Mouse (Mus musculus): ENCODE measurements at regions not wholly inside any gene's neighbourhood (a gene's known extent, or its start where the extent isn't known, plus 50 kb on each side); places are given as distances from the start of the nearest gene placed in this dataset.

DNA sequence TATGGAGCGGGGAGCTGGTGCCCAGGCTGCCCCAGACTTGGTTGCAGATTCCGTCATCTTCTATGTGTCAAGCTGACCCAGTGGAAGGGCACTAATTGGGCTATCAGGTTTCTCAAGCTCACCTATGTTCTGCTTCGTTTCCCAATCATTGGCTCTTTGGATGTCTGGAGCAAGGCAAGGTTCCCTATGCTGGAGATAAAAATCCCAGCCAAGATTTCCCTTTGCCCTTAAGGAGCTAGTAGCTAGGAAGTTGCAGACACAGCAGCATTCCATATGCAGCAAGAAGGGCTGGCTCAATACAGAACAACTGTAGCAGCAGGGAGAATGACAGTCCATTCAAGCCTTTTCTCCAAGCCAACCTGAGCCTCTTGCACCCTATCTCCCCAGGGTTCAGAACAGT, 159.2 kb upstream of the Zfp706 start:
- no peak overlapping the region for H3K9ac ChIP-seq
- 84% methylated on average over 3 of the region's 3 CpGs for WGBS
- no peaks in the 10 kb centered on the region for H3K9me3 ChIP-seq
- H3K4me3 ChIP-seq, result no peak overlapping the region
- H3K27ac ChIP-seq, result no peak overlapping the region
- H3K36me3 ChIP-seq, result no peaks in the 10 kb centered on the region
- ATAC-seq (ENCODE audit: low FRiP score), result no peak
- H3K4me2 ChIP-seq, result no peak overlapping the region
- 0 out of 2 replicates have a peak, but pooled peaks cover 7% of the 10 kb centered on the region for H3K27me3 ChIP-seq
- peaks cover 4% of the 10 kb centered on the region; the same call in 1 of the 2 replicates for H3K4me1 ChIP-seq (replicated peaks)

- no peak overlapping the region for H3K9ac ChIP-seq
- H3K4me3 ChIP-seq, result no peak overlapping the region
- H3K9me3 ChIP-seq, result no peaks in the 10 kb centered on the region
- 27% methylated on average over 12 of the region's 12 CpGs for WGBS
- H3K27ac ChIP-seq, result no peak overlapping the region
- H3K36me3 ChIP-seq, result no peaks in the 10 kb centered on the region
- no peak for ATAC-seq (ENCODE audit: low FRiP score)
- peak overlapping the region; percentile 8; the same call in 1 of the 2 replicates for H3K4me2 ChIP-seq
- H3K4me1 ChIP-seq (replicated peaks), result peaks cover 4% of the 10 kb centered on the region; the same call in 1 of the 2 replicates
- 0 out of 2 replicates have a peak, but pooled peaks cover 7% of the 10 kb centered on the region for H3K27me3 ChIP-seq
Measured at GRCm38 (mm10) chr15:37165887-37166507, 158.4 kb upstream of the Zfp706 start.

- Histone ChIP-seq H3K9me3 (no peaks in the 10 kb centered on the region), H3K9ac (no peak overlapping the region), H3K27me3 (0 out of 2 replicates have a peak, but pooled peaks cover 7% of the 10 kb centered on the region), H3K27ac (no peak overlapping the region), H3K36me3 (no peaks in the 10 kb centered on the region), H3K4me2 (no peak overlapping the region), H3K4me3 (no peak overlapping the region), H3K4me1 (replicated peaks) (peaks cover 4% of the 10 kb centered on the region; the same call in 1 of the 2 replicates)
- no peak for ATAC-seq (ENCODE audit: low FRiP score)
- WGBS, result 37% methylated on average over 2 of the region's 2 CpGs
Measured at GRCm38 (mm10) chr15:37165216-37165615, 157.6 kb upstream of the Zfp706 start.

DNA sequence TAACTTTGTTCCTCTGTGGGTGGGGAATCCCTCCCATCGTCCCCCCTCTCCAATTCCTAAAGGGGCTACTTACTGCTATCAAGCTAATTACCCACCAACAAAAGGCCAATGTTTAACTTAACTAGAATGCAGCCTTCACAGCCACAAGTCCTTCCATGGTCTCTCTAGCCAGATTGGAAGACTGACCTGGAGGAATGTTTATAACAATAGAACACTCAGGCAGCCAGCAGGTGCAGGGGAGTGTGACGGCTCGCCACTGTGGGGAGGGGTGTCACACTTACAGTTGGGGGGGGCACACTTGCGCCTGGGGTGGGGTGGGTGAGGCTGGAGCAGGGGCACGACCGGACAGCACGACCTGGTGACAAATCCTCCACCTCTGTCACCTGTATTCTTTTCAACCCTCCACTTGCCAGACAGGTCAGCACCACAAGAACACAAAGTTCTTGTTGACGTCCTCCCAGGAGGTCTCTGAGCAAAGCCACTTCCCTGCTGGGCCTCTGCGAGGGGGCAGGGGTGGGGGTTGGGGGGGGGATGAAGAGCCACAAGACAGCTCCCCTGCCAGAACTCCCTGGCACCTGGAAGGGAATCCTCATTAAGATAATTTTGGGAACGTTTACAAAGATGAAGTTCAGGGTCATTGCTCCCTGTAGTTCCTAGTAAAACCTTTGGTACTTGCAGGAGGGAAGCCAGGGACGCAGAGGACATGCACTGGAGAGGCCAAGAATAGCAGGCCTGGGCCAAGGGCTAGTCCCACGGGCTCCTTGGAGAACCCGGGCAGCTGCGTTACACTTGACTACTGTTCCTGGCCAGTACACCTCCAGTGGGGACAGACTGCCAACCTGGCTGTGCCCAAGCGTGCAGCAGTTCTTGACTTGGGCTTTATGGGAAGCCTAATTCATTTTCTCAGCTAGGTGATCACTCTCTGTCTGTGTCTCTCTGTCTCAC, 156.9 kb upstream of the Zfp706 start:
- Histone ChIP-seq H3K27ac (no peak overlapping the region), H3K27me3 (0 out of 2 replicates have a peak, but pooled peaks cover 7% of the 10 kb centered on the region), H3K9me3 (no peaks in the 10 kb centered on the region), H3K4me1 (replicated peaks) (peaks cover 5% of the 10 kb centered on the region), H3K9ac (no peak overlapping the region), H3K36me3 (no peaks in the 10 kb centered on the region), H3K4me2 (no peak overlapping the region), H3K4me3 (no peak overlapping the region)
- no peak for ATAC-seq (ENCODE audit: low FRiP score)
- 30% methylated on average over 15 of the region's 15 CpGs for WGBS

GRCm38 (mm10) chr15:37159956-37160355, 152.4 kb upstream of the Zfp706 start:
- ATAC-seq (ENCODE audit: low FRiP score), result no peak
- H3K36me3 ChIP-seq, result no peaks in the 10 kb centered on the region
- H3K9me3 ChIP-seq, result no peaks in the 10 kb centered on the region
- no peak overlapping the region for H3K4me3 ChIP-seq
- no peak overlapping the region for H3K9ac ChIP-seq
- 74% methylated on average over 4 of the region's 4 CpGs for WGBS
- H3K27me3 ChIP-seq, result 0 out of 2 replicates have a peak, but pooled peaks cover 3% of the 10 kb centered on the region
- H3K27ac ChIP-seq, result no peak overlapping the region
- H3K4me1 ChIP-seq (replicated peaks), result peaks cover 6% of the 10 kb centered on the region
- no peak overlapping the region for H3K4me2 ChIP-seq

- Histone ChIP-seq H3K4me2 (no peak overlapping the region), H3K27me3 (no peaks in the 10 kb centered on the region), H3K4me3 (no peak overlapping the region), H3K9ac (no peak overlapping the region), H3K36me3 (no peaks in the 10 kb centered on the region), H3K27ac (no peak overlapping the region), H3K4me1 (replicated peaks) (peaks cover 6% of the 10 kb centered on the region), H3K9me3 (no peaks in the 10 kb centered on the region)
- ATAC-seq (ENCODE audit: low FRiP score), result 0 out of 2 replicates have a peak, but pooled peaks have one; percentile 49
- 13% methylated on average over 4 of the region's 4 CpGs for WGBS
Measured at GRCm38 (mm10) chr15:37159349-37159748, 151.8 kb upstream of the Zfp706 start.

GRCm38 (mm10) chr15:37157386-37157785, 149.8 kb upstream of the Zfp706 start:
- 67% methylated on average over 4 of the region's 4 CpGs for WGBS
- H3K9me3 ChIP-seq, result no peaks in the 10 kb centered on the region
- no peak overlapping the region for H3K27ac ChIP-seq

DNA sequence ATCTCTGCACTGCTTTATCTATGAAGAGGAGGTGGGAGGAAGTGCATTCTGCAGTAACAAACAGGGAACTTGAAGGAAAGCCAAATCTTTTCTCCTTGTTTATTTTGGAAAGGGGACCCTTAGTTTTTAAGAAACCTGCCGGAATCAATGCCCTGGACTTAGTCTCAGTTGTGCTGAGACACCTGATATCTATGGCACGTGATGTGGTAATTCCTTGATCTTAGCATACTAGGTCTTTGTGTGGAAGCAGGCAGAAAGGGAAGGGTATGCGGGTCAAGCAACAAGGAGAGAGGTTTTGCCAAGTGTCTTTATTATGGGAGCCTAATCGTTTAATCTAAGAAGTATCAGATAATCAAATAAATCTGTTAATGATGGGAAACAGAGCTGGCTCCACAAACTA, 147.4 kb upstream of the Zfp706 start:
- H3K27ac ChIP-seq, result no peak overlapping the region
- no peaks in the 10 kb centered on the region for H3K9me3 ChIP-seq
- H3K4me1 ChIP-seq (replicated peaks), result peaks cover 6% of the 10 kb centered on the region
- no peak for ATAC-seq (ENCODE audit: low FRiP score)
- H3K4me2 ChIP-seq, result no peak overlapping the region
- H3K4me3 ChIP-seq, result no peak overlapping the region
- no peaks in the 10 kb centered on the region for H3K27me3 ChIP-seq
- H3K36me3 ChIP-seq, result no peaks in the 10 kb centered on the region
- H3K9ac ChIP-seq, result no peak overlapping the region
- 91% methylated on average over 4 of the region's 4 CpGs for WGBS

More at GRCm38 (mm10) chr15:37157386-37157785, 149.8 kb upstream of the Zfp706 start:
- H3K9ac ChIP-seq, result no peak overlapping the region
- no peaks in the 10 kb centered on the region for H3K27me3 ChIP-seq
- no peak overlapping the region for H3K4me2 ChIP-seq
- no peaks in the 10 kb centered on the region for H3K36me3 ChIP-seq
- no peak for ATAC-seq (ENCODE audit: low FRiP score)
- no peak overlapping the region for H3K4me3 ChIP-seq
- H3K4me1 ChIP-seq (replicated peaks), result peaks cover 6% of the 10 kb centered on the region

GRCm38 (mm10) chr15:37153177-37153576, 145.6 kb upstream of the Zfp706 start:
- Histone ChIP-seq H3K9ac (no peak overlapping the region), H3K27me3 (no peaks in the 10 kb centered on the region), H3K36me3 (no peaks in the 10 kb centered on the region), H3K9me3 (no peaks in the 10 kb centered on the region), H3K27ac (no peak overlapping the region), H3K4me2 (no peak overlapping the region), H3K4me3 (no peak overlapping the region), H3K4me1 (replicated peaks) (no peaks in the 10 kb centered on the region)
- ATAC-seq (ENCODE audit: low FRiP score), result no peak
- WGBS, result 84% methylated on average over 6 of the region's 6 CpGs

DNA sequence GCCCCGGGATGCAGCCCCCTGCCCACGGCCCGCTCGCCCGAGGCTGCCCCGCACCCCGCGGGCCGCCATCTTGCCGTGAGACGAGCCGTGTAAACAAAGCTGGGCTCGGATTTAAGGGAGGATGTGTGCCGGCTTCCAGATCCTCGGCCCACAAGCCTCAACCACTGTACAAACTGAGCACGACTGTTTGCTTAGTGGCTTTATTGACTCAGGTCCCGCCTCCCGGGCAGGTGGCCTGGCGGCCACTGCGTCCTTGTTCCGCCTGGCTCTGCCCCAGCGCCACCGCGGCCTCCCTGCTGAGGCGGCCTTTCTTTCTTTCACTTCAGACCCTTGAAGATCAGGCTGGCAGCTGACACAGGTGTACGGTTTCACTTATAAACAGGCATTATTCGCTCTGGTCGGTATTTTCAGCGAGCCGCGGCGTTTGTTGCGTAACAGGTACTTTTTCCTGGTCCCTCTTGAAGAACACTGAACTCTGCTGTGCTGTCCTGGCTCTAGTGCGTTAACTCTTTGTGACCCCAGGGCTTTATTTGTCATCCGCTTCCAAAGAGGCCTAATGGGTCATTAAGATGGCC, 128.1 kb upstream of the Zfp706 start:
- peaks cover 23% of the 10 kb centered on the region for H3K4me1 ChIP-seq (replicated peaks)
- H3K4me2 ChIP-seq, result peak overlapping the region; percentile 74
- H3K9me3 ChIP-seq, result no peaks in the 10 kb centered on the region
- H3K27ac ChIP-seq, result peak overlapping the region; percentile 91
- H3K4me3 ChIP-seq, result peak overlapping the region; percentile 48
- peak overlapping the region; percentile 82 for H3K9ac ChIP-seq
- ATAC-seq (ENCODE audit: low FRiP score), result peak; percentile 62
- H3K27me3 ChIP-seq, result no peaks in the 10 kb centered on the region
- no peaks in the 10 kb centered on the region for H3K36me3 ChIP-seq
- 1% methylated on average over 35 of the region's 35 CpGs for WGBS

- WGBS, result 28% methylated on average over 20 of the region's 20 CpGs
- peak; percentile 59 for ATAC-seq (ENCODE audit: low FRiP score)
Measured at GRCm38 (mm10) chr15:37134913-37135589, 127.5 kb upstream of the Zfp706 start.

GRCm38 (mm10) chr15:37134386-37134785, 126.8 kb upstream of the Zfp706 start:
- H3K9ac ChIP-seq, result no peak overlapping the region
- no peak overlapping the region for H3K27ac ChIP-seq
- H3K4me1 ChIP-seq (replicated peaks), result peaks cover 23% of the 10 kb centered on the region
- no peak overlapping the region for H3K4me2 ChIP-seq
- peak; percentile 21 for ATAC-seq (ENCODE audit: low FRiP score)
- H3K4me3 ChIP-seq, result no peak overlapping the region
- WGBS, result 31% methylated on average over 4 of the region's 4 CpGs
- no peaks in the 10 kb centered on the region for H3K36me3 ChIP-seq
- H3K9me3 ChIP-seq, result no peaks in the 10 kb centered on the region
- no peaks in the 10 kb centered on the region for H3K27me3 ChIP-seq

More at GRCm38 (mm10) chr15:37134913-37135589, 127.5 kb upstream of the Zfp706 start:
- Histone ChIP-seq H3K36me3 (no peaks in the 10 kb centered on the region), H3K9me3 (no peaks in the 10 kb centered on the region), H3K4me1 (replicated peaks) (peaks cover 23% of the 10 kb centered on the region), H3K27me3 (no peaks in the 10 kb centered on the region), H3K4me2 (peak overlapping the region; percentile 74), H3K4me3 (peak overlapping the region; percentile 48), H3K27ac (peak overlapping the region; percentile 91), H3K9ac (peak overlapping the region; percentile 82)

Measured in hindbrain, embryonic 13.5 days (tissue).